Mouse (Mus musculus): Measurements from ENCODE around the gene Med20. TPM values are rescaled to one million over a fixed set of nuclear protein-coding genes. Genes with fewer than 3 reads are reported as not detected.
"Not testable (repeated sequence)": the region's sequence is repeated elsewhere in the genome, so short reads cannot be mapped to it uniquely, and the experiment has no call there.

Med20 gene
- total RNA-seq, 2 experiments from 2014 or later = 16.0 to 16.2 TPM

- no peak for DNase-seq
These were observed 15.1 kb upstream of the Med20 start for GRCm38 (mm10) chr17:47596162-47596838.

GRCm38 (mm10) chr17:47596839-47597164 is 14.6 kb upstream of the Med20 start:
- DNase-seq = no peak

DNA sequence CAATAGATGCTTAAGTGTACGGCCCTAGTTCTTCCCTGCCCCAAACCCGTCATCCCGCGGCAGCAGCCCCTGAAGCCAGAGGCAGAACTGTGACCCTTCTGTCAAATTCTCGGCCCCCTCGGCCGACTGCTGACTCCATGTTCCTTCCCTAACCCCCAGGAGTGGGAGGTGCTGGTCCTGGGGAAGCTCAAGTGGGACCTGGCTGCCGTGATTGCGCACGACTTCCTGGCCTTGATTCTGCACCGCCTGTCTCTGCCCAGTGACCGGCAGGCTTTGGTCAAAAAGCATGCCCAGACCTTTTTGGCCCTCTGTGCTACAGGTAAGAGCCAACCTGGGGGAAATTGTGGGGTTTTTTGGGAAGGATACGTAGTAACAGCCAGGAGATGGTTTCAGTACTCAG is 14.1 kb upstream of the Med20 start:
- DNase-seq = no peak

DNA sequence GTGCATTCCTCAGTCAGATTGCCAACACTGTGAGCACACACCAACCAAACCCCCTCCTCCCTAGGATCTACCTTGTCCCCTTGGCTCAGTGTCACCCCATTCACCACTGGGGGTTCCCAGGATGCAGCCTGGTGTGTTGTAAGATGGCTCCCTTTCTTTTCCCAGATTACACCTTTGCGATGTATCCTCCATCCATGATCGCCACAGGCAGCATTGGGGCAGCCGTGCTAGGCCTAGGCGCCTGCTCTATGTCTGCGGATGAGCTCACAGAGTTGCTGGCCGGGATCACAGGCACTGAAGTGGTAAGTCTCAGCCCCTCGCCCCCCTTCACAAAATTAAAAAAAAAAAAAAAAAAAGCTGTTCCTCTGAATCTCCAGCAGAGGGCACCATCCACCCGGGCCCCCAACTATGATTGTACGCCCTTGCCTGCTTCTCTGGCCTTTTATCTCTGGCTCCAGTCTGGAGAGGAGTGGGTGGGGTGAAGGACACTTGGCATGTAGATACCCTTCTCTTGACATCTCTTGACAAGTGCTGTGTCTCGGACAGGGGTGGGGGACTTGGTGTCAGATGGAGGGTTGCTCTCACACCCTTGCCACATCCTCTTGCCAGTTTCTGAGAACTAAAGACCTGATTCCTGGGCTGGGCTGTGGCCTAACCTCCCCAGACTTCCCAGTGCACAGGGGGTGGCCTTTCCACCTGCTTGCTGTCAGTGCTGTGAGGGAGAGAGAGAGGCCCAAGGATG is 13.4 kb upstream of the Med20 start:
- no peak for DNase-seq

DNA sequence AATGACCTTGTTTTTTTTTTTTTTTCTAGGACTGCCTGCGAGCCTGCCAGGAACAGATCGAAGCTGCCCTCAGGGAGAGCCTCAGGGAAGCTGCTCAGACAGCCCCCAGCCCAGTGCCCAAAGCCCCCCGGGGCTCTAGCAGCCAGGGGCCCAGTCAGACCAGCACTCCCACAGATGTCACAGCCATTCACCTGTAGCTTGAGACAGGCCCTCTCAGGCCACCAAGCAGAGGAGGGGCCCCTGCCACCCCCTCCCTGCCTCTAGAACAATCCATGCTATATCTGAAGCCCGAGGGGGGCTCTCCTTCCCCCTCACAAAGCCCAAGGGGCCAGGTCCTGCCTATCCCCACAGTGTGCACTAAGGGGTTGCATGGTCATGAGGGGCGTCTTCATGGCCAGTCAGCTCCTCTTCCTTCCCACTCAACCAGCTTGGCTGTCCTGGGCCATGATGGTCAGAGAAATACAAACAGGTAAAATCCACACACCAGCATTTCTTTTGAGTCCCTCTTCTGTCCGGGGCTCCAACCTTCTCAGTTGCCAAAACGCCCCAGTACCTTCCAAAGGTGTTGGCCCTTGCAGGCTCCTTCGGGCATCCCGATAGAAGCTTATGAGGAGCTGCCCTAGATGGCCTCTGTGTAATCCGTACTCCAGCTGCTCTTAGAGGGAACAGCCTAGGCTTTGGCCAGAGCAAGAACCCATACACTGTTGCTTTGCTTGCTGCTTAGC is 12.6 kb upstream of the Med20 start:
- DNase-seq = not testable (repeated sequence)

- no peak for DNase-seq
These were observed 11.7 kb upstream of the Med20 start for GRCm38 (mm10) chr17:47599511-47600297.

DNA sequence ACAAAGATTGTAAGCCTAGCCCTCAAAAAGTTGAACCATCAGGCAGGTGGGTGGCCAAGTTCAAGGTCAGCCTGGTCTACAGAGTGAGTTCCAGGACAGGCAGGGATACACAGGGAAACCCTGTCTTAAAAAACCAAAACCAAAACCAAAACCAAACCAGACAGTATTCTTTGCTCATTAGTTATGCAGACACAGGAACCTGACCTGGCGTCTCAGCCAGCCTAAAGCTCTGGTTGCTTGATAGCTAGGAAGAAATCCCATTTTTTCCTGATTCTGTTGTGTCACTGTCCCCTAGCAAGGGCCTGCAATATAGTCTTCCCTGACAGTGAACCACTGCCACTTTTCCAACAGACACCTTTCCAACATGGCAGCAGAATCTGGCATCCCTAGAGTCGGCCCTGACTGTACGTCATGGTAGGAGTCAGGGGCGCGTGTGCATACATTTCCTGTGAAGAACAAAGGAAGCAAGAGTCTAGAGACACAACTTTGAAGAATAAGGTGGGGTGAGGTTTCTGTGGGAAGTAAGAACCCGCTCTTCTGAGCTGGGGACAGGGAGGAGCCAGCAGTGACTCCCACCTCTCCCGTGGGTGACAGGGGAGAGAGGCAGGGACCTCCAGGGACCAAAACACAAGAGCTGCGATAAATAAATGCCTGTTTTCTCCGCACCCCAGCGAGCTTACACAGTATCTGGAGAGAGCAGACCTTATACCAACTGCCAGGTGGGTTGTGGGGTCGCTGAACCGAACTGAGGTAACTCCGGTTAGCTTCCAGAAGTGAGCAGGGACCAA is 10.6 kb upstream of the Med20 start:
- DNase-seq = no peak

DNA sequence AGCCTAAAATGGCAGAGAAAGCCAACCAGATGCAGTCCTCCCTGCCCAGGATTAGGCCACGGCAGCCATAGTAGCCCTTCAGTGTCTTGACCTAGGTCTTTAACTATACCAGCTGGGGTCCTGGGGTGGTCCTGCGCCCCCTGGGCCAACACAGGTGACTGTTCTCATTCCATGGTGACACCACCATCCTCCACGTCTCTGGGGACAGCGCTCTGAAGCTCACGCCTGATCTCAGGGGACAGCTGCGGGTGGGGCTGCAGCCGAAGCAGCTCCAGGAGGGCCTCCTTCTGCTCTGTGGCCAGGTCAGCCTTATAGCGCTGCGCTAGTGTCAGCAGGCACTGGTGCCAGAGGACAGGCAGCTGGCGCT is 10.0 kb upstream of the Med20 start:
- DNase-seq = no peak

- DNase-seq = no peak
These were observed 9.1 kb upstream of the Med20 start for GRCm38 (mm10) chr17:47602289-47602688.

DNA sequence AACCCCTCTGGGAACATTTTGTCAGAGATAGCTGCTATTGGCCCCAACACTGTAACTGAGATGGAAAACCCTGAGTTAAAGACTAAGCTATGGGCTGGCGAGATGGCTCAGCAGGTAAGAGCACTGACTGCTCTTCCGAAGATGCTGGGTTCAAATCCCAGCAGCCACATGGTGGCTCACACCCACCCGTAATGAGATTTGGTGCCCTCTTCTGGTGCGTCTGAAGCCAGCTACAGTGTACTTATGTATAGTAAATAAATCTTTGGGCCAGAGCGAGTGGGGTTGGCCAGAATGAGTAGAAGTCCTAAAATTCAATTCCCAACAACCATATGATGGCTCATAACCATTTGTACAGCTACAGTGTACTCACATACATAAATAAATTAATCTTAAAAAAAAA is 5.2 kb upstream of the Med20 start:
- DNase-seq = no peak

DNA sequence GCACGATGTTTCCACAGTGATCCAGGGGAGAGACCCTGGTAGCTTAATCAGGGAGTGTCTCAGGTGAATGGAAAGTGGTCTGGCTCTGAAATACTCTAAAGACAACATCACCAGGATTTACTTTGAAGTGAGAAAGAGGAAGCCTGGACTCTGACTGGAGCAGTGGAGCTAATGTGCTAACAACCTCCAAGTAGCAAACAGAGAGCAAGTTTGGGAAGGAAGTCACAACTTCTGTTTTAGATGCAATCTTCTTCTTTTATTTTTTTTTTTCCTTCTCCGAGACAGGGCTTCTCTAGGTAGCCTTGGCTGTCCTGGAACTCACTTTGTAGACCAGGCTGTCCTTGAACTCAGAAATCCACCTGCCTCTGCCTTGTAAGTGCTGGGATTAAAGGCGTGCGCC is 2.2 kb upstream of the Med20 start:
- no peak for DNase-seq

GRCm38 (mm10) chr17:47611661-47611982 is 240 bp downstream of the Med20 start:
- no peak for DNase-seq

- no peak for DNase-seq
These were observed 2.6 kb downstream of the Med20 start for GRCm38 (mm10) chr17:47614018-47614417.

GRCm38 (mm10) chr17:47616119-47616518 is 4.7 kb downstream of the Med20 start:
- DNase-seq = no peak

- no peak for DNase-seq
These were observed 5.3 kb downstream of the Med20 start for GRCm38 (mm10) chr17:47616652-47617051.

- DNase-seq = no peak
These were observed 6.4 kb downstream of the Med20 start for GRCm38 (mm10) chr17:47617605-47618307.

GRCm38 (mm10) chr17:47618556-47619311 is 7.4 kb downstream of the Med20 start:
- no peak for DNase-seq

DNA sequence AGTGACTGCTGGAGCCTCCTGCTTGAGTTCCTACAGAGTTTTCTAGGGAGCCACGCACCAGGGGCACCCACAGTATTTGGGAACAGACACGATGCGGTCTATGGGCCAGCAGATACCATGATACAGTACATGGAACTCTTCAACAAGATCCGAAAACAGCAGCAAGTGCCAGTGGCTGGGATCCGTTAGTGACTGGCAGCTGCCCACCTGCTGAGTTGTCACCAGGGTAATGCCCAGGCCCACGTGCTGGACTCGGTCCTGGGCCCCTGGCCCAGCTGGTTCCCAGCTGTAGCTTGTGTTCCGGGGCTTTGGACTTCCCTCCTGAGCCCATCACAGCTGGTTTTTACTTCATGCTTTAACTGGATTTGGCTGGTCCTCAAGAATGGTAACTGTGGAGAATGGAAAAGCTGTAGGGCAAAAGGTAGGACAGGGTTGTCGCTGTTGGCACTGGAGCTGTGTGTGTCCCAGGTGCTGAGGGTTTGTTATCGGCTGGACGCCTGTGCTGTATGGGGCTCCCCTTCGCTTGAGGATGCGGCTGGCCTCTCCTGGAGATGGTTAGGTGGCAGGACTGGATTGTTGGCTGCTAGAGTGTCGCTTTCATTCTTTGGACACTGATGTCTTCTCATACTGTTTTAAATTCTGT is 11.7 kb downstream of the Med20 start:
- DNase-seq = peak; percentile 28

- not testable (repeated sequence) for DNase-seq
These were observed 13.2 kb downstream of the Med20 start for GRCm38 (mm10) chr17:47624572-47624971.

GRCm38 (mm10) chr17:47625088-47625487 is 13.7 kb downstream of the Med20 start:
- DNase-seq = peak; percentile 52

Data from gastrocnemius, postnatal 25 days (tissue).